Mouse (Mus musculus) liver, embryonic 16.5 days (tissue): Measurements from ENCODE around the gene Jag1. TPM values are rescaled to one million over a fixed set of nuclear protein-coding genes. Genes with fewer than 3 reads are reported as not detected.

ENCODE experiments used
- ATAC-seq: fragments of 200-750 bp; cut with Nextera tagmentation; 2 replicates; pipeline ENCODE4 v1.8.0; 2017; ENCODE audit warnings: low read depth, mild to moderate bottlenecking, moderate number of reproducible peaks, moderate library complexity
- H3K27ac ChIP-seq: fragments of 300-500 bp; sonication (generic); 2 replicates; pipeline ENCODE4 v1.5.1; 2014; ENCODE audit warnings: mild to moderate bottlenecking, low read length
- H3K27me3 ChIP-seq: fragments of 300-500 bp; sonication (generic); 2 replicates; pipeline ENCODE4 v1.6.1; 2014; ENCODE audit warnings: low read depth, low read length, mixed read lengths; ENCODE audit not compliant: control insufficient read depth, insufficient read depth
- H3K36me3 ChIP-seq: fragments of 300-500 bp; sonication (generic); 2 replicates; pipeline ENCODE4 v1.6.1; 2014; ENCODE audit warnings: mild to moderate bottlenecking; ENCODE audit not compliant: control insufficient read depth, insufficient read depth
- H3K4me1 ChIP-seq: fragments of 300-500 bp; sonication (generic); 2 replicates; pipeline ENCODE4 v1.6.1; 2014; ENCODE audit warnings: low read depth, low read length, mixed read lengths; ENCODE audit not compliant: control insufficient read depth
- H3K4me2 ChIP-seq: fragments of 300-500 bp; sonication (generic); 2 replicates; pipeline ENCODE4 v1.6.1; 2014; ENCODE audit warnings: low read depth, low read length, mixed read lengths
- H3K4me3 ChIP-seq: fragments of 300-500 bp; sonication (generic); 2 replicates; pipeline ENCODE4 v1.5.1; 2014; ENCODE audit warnings: low read depth, mild to moderate bottlenecking, low read length
- H3K9ac ChIP-seq: fragments of 300-500 bp; sonication (generic); 2 replicates; pipeline ENCODE4 v1.6.1; 2014; ENCODE audit warnings: low read depth, low read length
- H3K9me3 ChIP-seq: fragments of 300-500 bp; sonication (generic); replicated peaks from 2 replicates; pipeline ENCODE4 v1.6.1; 2016; ENCODE audit warnings: low read length; ENCODE audit not compliant: control insufficient read depth
- whole genome bisulfite sequencing: fragments of 180-500 bp; shearing (Covaris S2); extraction: QIAGEN DNeasy Blood & Tissue Kit; methylation state at CpG from one replicate; pipeline ENCODE4 v1.1.7; 2014; ENCODE audit not compliant: insufficient replicate concordance; 5-methylcytosine and 5-hydroxymethylcytosine counted together
- polyA plus RNA-seq: library from polyadenylated mRNA; unstranded; fragments of >200 nt; fragmentation: Nextera tagmentation; extraction: Ambion mirVana; gene quantifications from 2 replicates; pipeline ENCODE4 v1.2.1, GENCODE M21; 2015

The Jag1 gene
- polyA plus RNA-seq, 1 experiment from 2014 or later: 0.89 TPM

DNA sequence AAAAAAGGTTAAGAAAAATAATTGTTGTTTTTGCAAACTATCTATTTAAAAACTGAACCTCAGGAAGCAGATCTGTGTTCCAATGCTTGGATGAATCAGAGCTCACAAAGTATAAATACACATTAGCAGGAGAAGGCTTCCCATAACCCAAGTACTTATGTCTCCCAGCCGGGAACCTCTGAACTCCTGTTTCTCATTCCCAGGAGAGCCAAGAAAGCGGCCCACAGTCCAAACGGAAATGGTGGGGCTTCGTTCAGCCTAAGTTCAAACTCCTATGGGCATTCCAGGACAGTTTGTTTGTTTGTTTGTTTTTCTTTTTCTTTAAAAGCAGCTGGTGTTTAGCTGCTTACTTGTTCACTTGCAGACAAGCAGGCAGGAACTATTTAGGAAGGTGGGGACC, 37.7 kb downstream of the Jag1 start:
- no peak for ATAC-seq
- no peak overlapping the region for H3K27ac ChIP-seq
- WGBS: 68% methylated on average over 4 of the region's 4 CpGs

DNA sequence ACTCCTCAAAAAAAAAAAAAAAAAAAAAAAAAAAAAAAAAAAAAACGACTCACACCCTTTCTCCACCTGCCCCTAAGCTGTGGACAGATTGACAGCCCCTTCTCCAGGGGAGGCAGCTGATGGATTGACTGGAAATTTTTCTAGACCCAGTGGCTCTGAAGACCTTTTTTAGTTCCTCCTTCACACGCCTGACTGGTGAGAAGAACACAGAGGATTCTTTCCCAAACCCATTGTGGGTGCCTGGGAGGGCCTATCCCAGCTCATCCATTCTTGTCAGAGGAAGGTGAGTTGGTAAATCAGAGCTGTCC, 42.2 kb downstream of the Jag1 start:
- no peak for ATAC-seq
- H3K27me3 ChIP-seq: no peaks in the 10 kb centered on the region
- H3K9me3 ChIP-seq: no peaks in the 10 kb centered on the region
- no peaks in the 10 kb centered on the region for H3K4me1 ChIP-seq
- 27% methylated on average over 2 of the region's 2 CpGs for WGBS
- no peak overlapping the region for H3K4me3 ChIP-seq
- H3K4me2 ChIP-seq: no peak overlapping the region
- no peak overlapping the region for H3K27ac ChIP-seq
- no peak overlapping the region for H3K9ac ChIP-seq
- H3K36me3 ChIP-seq: no peaks in the 10 kb centered on the region

More for the DNA sequence above, 37.7 kb downstream of the Jag1 start:
- Histone ChIP-seq H3K4me1 (no peaks in the 10 kb centered on the region), H3K36me3 (no peaks in the 10 kb centered on the region), H3K27me3 (no peaks in the 10 kb centered on the region), H3K4me2 (no peak overlapping the region), H3K9me3 (no peaks in the 10 kb centered on the region), H3K4me3 (no peak overlapping the region), H3K9ac (no peak overlapping the region)

GRCm38 (mm10) chr2:137073473-137074312, 42.8 kb downstream of the Jag1 start:
- WGBS: 66% methylated on average over 16 of the region's 16 CpGs
- ATAC-seq: no peak
- no peaks in the 10 kb centered on the region for H3K36me3 ChIP-seq

GRCm38 (mm10) chr2:137067479-137068110, 48.8 kb downstream of the Jag1 start:
- Histone ChIP-seq H3K27me3 (no peaks in the 10 kb centered on the region), H3K4me2 (no peak overlapping the region), H3K9ac (no peak overlapping the region), H3K4me3 (no peak overlapping the region), H3K9me3 (no peaks in the 10 kb centered on the region), H3K4me1 (no peaks in the 10 kb centered on the region), H3K27ac (no peak overlapping the region), H3K36me3 (no peaks in the 10 kb centered on the region)
- WGBS: 82% methylated on average over 10 of the region's 10 CpGs
- ATAC-seq: no peak

More at GRCm38 (mm10) chr2:137073473-137074312, 42.8 kb downstream of the Jag1 start:
- no peaks in the 10 kb centered on the region for H3K4me1 ChIP-seq
- H3K4me3 ChIP-seq: no peak overlapping the region
- no peaks in the 10 kb centered on the region for H3K9me3 ChIP-seq
- H3K27me3 ChIP-seq: no peaks in the 10 kb centered on the region
- no peak overlapping the region for H3K9ac ChIP-seq
- no peak overlapping the region for H3K4me2 ChIP-seq
- no peak overlapping the region for H3K27ac ChIP-seq

- H3K27ac ChIP-seq: no peak overlapping the region
- no peaks in the 10 kb centered on the region for H3K4me1 ChIP-seq
- no peaks in the 10 kb centered on the region for H3K9me3 ChIP-seq
- H3K4me3 ChIP-seq: no peak overlapping the region
- no peak for ATAC-seq
- no peaks in the 10 kb centered on the region for H3K27me3 ChIP-seq
- 78% methylated on average over 3 of the region's 3 CpGs for WGBS
- no peak overlapping the region for H3K4me2 ChIP-seq
- no peaks in the 10 kb centered on the region for H3K36me3 ChIP-seq
- H3K9ac ChIP-seq: no peak overlapping the region
These were observed 51.9 kb downstream of the Jag1 start for GRCm38 (mm10) chr2:137064513-137064912.

DNA sequence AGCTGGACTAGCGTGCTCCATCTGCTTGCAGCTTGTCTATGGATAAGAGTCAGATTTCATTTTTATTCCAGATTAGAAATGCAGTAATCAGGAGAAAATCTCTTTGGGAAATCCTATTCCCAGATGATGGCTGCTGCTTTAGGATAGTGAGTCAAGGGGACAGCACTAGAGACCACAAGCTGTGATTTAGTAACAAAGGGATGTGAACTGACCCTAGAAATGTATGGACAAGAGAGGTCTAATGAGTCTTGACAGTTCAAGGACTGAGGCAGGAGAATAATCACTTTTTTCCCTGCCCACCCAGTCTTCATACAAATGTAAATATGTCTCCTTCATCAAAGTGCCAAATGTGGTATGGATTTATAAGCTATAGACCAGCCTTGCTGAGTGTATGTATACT, 52.6 kb downstream of the Jag1 start:
- no peak overlapping the region for H3K4me2 ChIP-seq
- WGBS: 69% methylated on average over 1 of the region's 1 CpGs
- no peak overlapping the region for H3K4me3 ChIP-seq

DNA sequence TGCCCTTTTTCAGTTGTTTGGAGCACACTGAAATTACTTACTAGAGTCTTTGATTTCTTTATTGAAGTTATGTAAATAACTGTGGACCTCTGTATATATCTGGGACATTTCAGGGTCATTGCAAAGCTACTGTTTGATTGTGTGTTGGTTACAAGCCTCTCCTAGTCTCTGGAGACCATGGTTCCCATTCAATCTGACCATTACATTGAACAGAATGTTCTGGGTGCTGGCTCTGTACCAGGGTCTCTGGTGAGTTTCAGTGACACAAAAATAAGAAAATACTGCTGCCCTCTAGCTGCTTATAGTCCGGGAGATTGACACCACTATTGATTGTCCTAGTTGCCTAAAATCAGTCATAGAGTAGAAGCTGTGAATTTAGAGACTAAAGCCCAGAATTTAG, 66.5 kb downstream of the Jag1 start:
- H3K27me3 ChIP-seq: no peaks in the 10 kb centered on the region
- no peaks in the 10 kb centered on the region for H3K9me3 ChIP-seq
- no peak overlapping the region for H3K4me3 ChIP-seq
- 53% methylated on average over 1 of the region's 1 CpGs for WGBS
- H3K9ac ChIP-seq: no peak overlapping the region
- no peaks in the 10 kb centered on the region for H3K4me1 ChIP-seq
- no peaks in the 10 kb centered on the region for H3K36me3 ChIP-seq
- H3K27ac ChIP-seq: no peak overlapping the region
- no peak overlapping the region for H3K4me2 ChIP-seq
- ATAC-seq: no peak

More for the DNA sequence above, 52.6 kb downstream of the Jag1 start:
- Histone ChIP-seq H3K4me1 (no peaks in the 10 kb centered on the region), H3K27ac (no peak overlapping the region), H3K9me3 (no peaks in the 10 kb centered on the region), H3K36me3 (no peaks in the 10 kb centered on the region), H3K27me3 (no peaks in the 10 kb centered on the region), H3K9ac (no peak overlapping the region)
- ATAC-seq: no peak

GRCm38 (mm10) chr2:137049367-137049766, 67.1 kb downstream of the Jag1 start:
- Histone ChIP-seq H3K36me3 (no peaks in the 10 kb centered on the region; the same call in 1 of the 2 replicates), H3K4me3 (no peak overlapping the region), H3K4me1 (no peaks in the 10 kb centered on the region), H3K9me3 (no peaks in the 10 kb centered on the region), H3K27me3 (no peaks in the 10 kb centered on the region), H3K4me2 (no peak overlapping the region), H3K9ac (no peak overlapping the region), H3K27ac (no peak overlapping the region)
- no peak for ATAC-seq
- 70% methylated on average over 2 of the region's 2 CpGs for WGBS

GRCm38 (mm10) chr2:137044122-137044521, 72.3 kb downstream of the Jag1 start:
- Histone ChIP-seq H3K36me3 (no peaks in the 10 kb centered on the region; the same call in 1 of the 2 replicates), H3K4me2 (no peak overlapping the region)
- WGBS: 75% methylated on average over 2 of the region's 2 CpGs

More at GRCm38 (mm10) chr2:137044122-137044521, 72.3 kb downstream of the Jag1 start:
- no peak overlapping the region for H3K9ac ChIP-seq
- no peak overlapping the region for H3K27ac ChIP-seq
- H3K4me1 ChIP-seq: no peaks in the 10 kb centered on the region
- H3K4me3 ChIP-seq: no peak overlapping the region
- ATAC-seq: no peak
- H3K9me3 ChIP-seq: no peaks in the 10 kb centered on the region
- no peaks in the 10 kb centered on the region for H3K27me3 ChIP-seq
